Mouse (Mus musculus) kidney, embryonic 16.5 days (tissue): ENCODE measurements around the gene Trub2. TPM values are rescaled to one million over a fixed set of nuclear protein-coding genes. Genes with fewer than 3 reads are reported as not detected.

ENCODE experiments used
- ATAC-seq: fragments of 200-750 bp; cut with Nextera tagmentation; 2 replicates; pipeline ENCODE4 v1.8.0; 2017; ENCODE audit warnings: moderate TSS enrichment; ENCODE audit not compliant: low FRiP score, low TSS enrichment
- H3K27ac ChIP-seq: fragments of 300-500 bp; sonication (generic); 2 replicates; pipeline ENCODE4 v1.5.1; 2014; ENCODE audit warnings: low read length
- H3K27me3 ChIP-seq: fragments of 300-500 bp; sonication (generic); 2 replicates; pipeline ENCODE4 v1.6.1; 2014; ENCODE audit warnings: low read length, control low read depth, mixed read lengths; ENCODE audit not compliant: insufficient read depth
- H3K36me3 ChIP-seq: fragments of 300-500 bp; sonication (generic); 2 replicates; pipeline ENCODE4 v1.6.1; 2014; ENCODE audit warnings: low read length, control low read depth, mixed read lengths; ENCODE audit not compliant: insufficient read depth
- H3K4me1 ChIP-seq: fragments of 300-500 bp; sonication (generic); 2 replicates; pipeline ENCODE4 v1.6.1; 2014; ENCODE audit warnings: low read length, control low read depth, mixed read lengths; ENCODE audit not compliant: insufficient read depth
- H3K4me2 ChIP-seq: fragments of 300-500 bp; sonication (generic); replicated peaks from 2 replicates; pipeline ENCODE4 v1.6.1; 2014; ENCODE audit warnings: low read depth, low read length
- H3K4me3 ChIP-seq: fragments of 300-500 bp; sonication (generic); 2 replicates; pipeline ENCODE4 v1.5.1; 2014; ENCODE audit warnings: mild to moderate bottlenecking, low read length
- H3K9ac ChIP-seq: fragments of 300-500 bp; sonication (generic); replicated peaks from 2 replicates; pipeline ENCODE4 v1.6.1; 2014; ENCODE audit warnings: low read length
- H3K9me3 ChIP-seq: fragments of 300-500 bp; sonication (generic); 2 replicates; pipeline ENCODE4 v1.6.1; 2016; ENCODE audit warnings: low read length, control low read depth
- WGBS: fragments of 180-500 bp; shearing (Covaris S2); extraction: QIAGEN DNeasy Blood & Tissue Kit; methylation state at CpG from one replicate; pipeline ENCODE4 v1.1.7; 2014; 5-methylcytosine and 5-hydroxymethylcytosine counted together
- polyA plus RNA-seq: library from polyadenylated mRNA; unstranded; fragments of >200 nt; fragmentation: Nextera tagmentation; extraction: Ambion mirVana; gene quantifications from 2 replicates; pipeline ENCODE4 v1.2.1, GENCODE M21; 2015

Gene Trub2
- polyA plus RNA-seq = 42.4 and 45.7 TPM in 2 replicates

DNA sequence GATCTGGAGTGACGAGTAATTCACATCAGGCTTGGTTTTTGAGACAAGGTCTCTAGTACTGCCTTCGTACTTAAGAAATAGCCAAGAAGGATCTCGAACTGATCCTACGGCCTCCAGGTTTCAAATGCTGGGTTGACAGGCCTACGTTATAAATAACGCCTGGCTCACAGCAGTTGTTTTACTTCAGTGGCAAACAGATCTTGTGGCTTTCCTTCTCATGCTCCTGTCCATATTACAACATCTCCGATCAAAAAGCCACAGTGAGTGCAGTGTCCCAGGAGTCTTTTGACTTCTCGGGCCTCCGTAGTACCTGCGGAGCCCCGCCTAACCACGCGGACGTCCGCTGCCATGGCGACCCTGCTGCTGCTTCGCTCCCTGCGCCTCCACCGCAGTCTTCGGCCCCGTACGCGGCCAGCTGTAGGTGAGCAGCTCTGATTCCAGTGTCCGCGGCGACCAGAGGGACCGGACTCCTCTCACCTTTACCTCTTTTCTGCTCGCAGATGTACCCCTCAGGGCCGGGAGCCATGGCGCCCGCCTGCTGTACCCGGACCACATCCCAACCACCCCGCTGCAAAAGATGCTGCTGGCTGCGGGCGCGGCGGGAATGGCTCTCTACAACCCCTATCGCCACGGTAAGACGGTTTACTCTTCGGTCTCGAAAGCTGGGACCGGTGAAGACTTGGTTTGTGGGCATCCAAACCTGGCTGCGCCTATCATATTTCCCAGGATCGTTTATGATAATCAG is at the start of gene Trub2:
TSS of gene Trub2 (minus strand) at position 566 of the 745 bp plus-strand sequence.
- Histone ChIP-seq H3K4me3 (peak within 1 kb of the TSS; percentile 93), H3K4me2 (peak within 1 kb of the TSS; percentile 79), H3K9me3 (no peaks in the 10 kb centered on the region), H3K4me1 (peaks cover 13% of the 10 kb centered on the region), H3K9ac (peak within 1 kb of the TSS; percentile 88), H3K27ac (peak within 1 kb of the TSS; percentile 82), H3K36me3 (peaks cover 50% of the 10 kb centered on the region), H3K27me3 (no peaks in the 10 kb centered on the region)
- 1% methylated on average over 45 of the region's 45 CpGs for WGBS
- ATAC-seq = peak; percentile 90

DNA sequence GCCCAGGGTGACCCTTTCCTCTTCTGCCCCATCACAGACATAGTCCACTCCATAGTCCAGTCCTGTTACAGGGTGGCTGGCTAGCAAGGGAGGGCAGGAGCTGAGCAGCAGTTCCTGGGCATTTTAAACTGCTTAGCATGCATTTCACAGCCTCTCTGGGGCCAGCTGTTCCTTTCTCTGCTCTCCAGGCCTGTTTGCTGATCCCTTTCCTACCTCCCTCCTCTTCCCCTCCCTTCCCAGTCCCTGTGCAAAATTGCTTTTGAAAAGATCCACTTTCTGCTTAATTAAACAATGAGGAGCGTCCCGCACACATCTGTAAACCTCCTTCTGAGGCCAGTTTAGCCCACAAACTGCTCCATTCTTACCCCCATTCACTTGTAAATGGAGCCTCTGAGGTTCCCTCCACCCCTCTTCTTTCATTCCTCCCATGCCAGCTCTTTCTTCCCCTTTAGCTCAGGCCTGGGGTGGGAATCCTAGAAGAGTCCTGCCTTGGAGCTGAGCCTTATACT is 47.1 kb upstream of the Trub2 start:
- Histone ChIP-seq H3K27me3 (no peaks in the 10 kb centered on the region), H3K4me3 (no peak overlapping the region), H3K27ac (no peak overlapping the region), H3K9ac (no peak overlapping the region), H3K4me2 (no peak overlapping the region), H3K9me3 (no peaks in the 10 kb centered on the region), H3K36me3 (0 out of 2 replicates have a peak, but pooled peaks cover 16% of the 10 kb centered on the region), H3K4me1 (no peaks in the 10 kb centered on the region)
- ATAC-seq = no peak
- WGBS = 59% methylated on average over 2 of the region's 2 CpGs

DNA sequence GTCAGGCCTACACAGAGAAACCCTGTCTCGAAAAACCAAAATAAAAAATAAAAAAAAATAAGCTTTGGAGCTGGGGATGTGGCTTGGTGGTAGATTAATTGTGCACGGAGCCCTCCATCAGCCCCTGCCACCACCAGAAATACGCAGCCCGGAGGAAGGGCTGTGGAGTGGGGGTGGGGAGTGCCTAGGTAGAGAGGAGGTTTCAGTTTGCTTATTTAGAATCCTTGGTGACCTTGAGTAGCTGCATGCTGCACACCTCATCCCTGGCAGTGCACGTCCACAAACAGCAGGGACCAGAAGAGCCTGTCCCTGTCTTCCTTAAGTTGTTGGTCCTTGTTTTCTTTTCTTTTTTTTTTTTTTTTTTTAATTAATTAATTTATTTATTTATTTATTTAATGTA is 45.5 kb upstream of the Trub2 start:
- Histone ChIP-seq H3K4me3 (no peak overlapping the region), H3K27me3 (no peaks in the 10 kb centered on the region), H3K9me3 (no peaks in the 10 kb centered on the region), H3K27ac (no peak overlapping the region), H3K9ac (no peak overlapping the region), H3K4me2 (no peak overlapping the region), H3K4me1 (peaks cover 2% of the 10 kb centered on the region; the same call in 1 of the 2 replicates), H3K36me3 (0 out of 2 replicates have a peak, but pooled peaks cover 16% of the 10 kb centered on the region)
- 90% methylated on average over 5 of the region's 5 CpGs for WGBS
- no peak for ATAC-seq

DNA sequence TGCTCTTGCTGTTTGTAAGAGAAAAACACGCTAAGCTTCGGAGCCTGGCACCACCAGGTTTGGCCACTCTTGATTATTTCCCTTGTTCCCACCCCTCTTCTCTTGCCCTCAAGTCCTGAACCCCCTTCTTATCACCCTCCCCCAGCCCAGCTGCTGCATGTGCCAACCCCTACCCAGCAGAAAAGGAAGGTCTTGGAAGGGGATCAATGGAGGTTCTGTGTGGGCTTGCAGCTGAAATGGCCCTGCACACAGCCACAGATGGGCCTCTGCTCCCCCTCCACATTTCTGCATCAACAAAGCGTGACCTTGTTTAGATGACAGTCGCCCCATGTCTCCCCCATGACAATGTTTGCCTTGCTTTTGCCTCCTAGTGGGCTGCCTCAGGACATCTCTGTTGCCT is 42.8 kb upstream of the Trub2 start:
- ATAC-seq = no peak
- Histone ChIP-seq H3K4me2 (no peak overlapping the region), H3K36me3 (0 out of 2 replicates have a peak, but pooled peaks cover 6% of the 10 kb centered on the region), H3K4me3 (no peak overlapping the region), H3K4me1 (peaks cover 16% of the 10 kb centered on the region), H3K27me3 (no peaks in the 10 kb centered on the region), H3K9me3 (no peaks in the 10 kb centered on the region), H3K9ac (no peak overlapping the region), H3K27ac (no peak overlapping the region)
- 93% methylated on average over 4 of the region's 4 CpGs for WGBS

- H3K36me3 ChIP-seq = no peaks in the 10 kb centered on the region
- peaks cover 19% of the 10 kb centered on the region for H3K4me1 ChIP-seq
- H3K9me3 ChIP-seq = no peaks in the 10 kb centered on the region
- WGBS = 2% methylated on average over 12 of the region's 12 CpGs
- peak overlapping the region; percentile 92 for H3K4me2 ChIP-seq
- peak overlapping the region; percentile 87 for H3K9ac ChIP-seq
- peak; percentile 3; the same call in 1 of the 2 replicates for ATAC-seq
- H3K27me3 ChIP-seq = no peaks in the 10 kb centered on the region
- peak overlapping the region; percentile 91 for H3K4me3 ChIP-seq
- H3K27ac ChIP-seq = peak overlapping the region; percentile 3; the same call in 1 of the 2 replicates
These were observed 39.4 kb upstream of the Trub2 start for GRCm38 (mm10) chr2:29827709-29828024.

DNA sequence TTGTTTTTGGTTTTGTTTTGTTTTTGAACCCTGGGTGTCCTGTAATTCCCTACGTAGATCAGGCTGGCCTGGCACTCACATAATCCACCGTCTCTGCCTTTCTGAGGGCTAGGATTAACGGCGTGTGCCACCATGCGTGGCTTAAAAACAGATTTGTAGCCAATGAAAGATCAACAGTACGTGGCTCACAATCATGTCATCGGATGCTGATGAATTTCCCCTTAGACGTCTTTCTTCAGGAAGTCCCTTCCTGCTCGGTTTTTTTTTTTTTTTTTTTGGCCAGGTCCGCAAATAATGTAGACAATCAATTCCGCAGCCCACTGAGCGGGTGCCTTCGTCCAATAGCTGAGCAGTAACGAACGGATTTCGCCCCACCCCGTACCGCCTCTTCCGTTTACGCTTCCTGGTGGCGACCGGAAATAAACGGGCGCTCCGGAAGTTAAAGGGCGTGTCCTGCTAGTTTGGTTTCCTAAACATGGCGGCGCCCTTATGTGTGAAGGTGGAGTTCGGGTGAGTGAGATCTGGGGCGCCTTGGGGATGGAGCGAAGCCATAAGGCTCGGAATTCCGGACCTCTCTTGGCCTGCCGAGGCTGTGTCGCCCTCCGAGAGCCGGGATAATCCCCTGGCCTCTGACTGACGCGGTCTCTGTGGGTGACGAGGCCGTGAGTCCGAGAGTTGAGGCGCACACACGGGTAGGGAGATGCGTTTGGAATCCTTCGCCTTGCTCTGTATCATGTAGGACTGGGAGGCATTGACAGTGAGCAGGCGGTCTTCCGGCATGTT is 38.8 kb upstream of the Trub2 start:
- ATAC-seq = peak; percentile 96
- peak overlapping the region; percentile 92 for H3K9ac ChIP-seq
- under 1% methylated on average over 48 of the region's 48 CpGs for WGBS
- no peaks in the 10 kb centered on the region for H3K9me3 ChIP-seq
- H3K27ac ChIP-seq = peak overlapping the region; percentile 98
- H3K36me3 ChIP-seq = no peaks in the 10 kb centered on the region
- no peaks in the 10 kb centered on the region for H3K27me3 ChIP-seq
- H3K4me2 ChIP-seq = peak overlapping the region; percentile 92
- peak overlapping the region; percentile 91 for H3K4me3 ChIP-seq
- H3K4me1 ChIP-seq = peaks cover 19% of the 10 kb centered on the region

GRCm38 (mm10) chr2:29826318-29826925 is 38.1 kb upstream of the Trub2 start:
- peak; percentile 13; the same call in 1 of the 2 replicates for ATAC-seq
- H3K9ac ChIP-seq = peak overlapping the region; percentile 92
- no peaks in the 10 kb centered on the region for H3K36me3 ChIP-seq
- H3K9me3 ChIP-seq = no peaks in the 10 kb centered on the region
- peak overlapping the region; percentile 91 for H3K4me3 ChIP-seq
- peak overlapping the region; percentile 98 for H3K27ac ChIP-seq
- no peaks in the 10 kb centered on the region for H3K27me3 ChIP-seq
- 4% methylated on average over 11 of the region's 11 CpGs for WGBS
- peak overlapping the region; percentile 79 for H3K4me2 ChIP-seq
- H3K4me1 ChIP-seq = peaks cover 22% of the 10 kb centered on the region

GRCm38 (mm10) chr2:29820025-29820817 is 31.9 kb upstream of the Trub2 start, which contains the start of gene Urm1:
TSS of gene Urm1 (plus strand) at chr2:29820075.
- Histone ChIP-seq H3K9ac (peak within 1 kb of the TSS; percentile 72), H3K4me1 (peaks cover 36% of the 10 kb centered on the region), H3K27me3 (no peaks in the 10 kb centered on the region), H3K27ac (peak within 1 kb of the TSS; percentile 99), H3K4me3 (peak within 1 kb of the TSS; percentile 47), H3K9me3 (no peaks in the 10 kb centered on the region), H3K36me3 (peaks cover 9% of the 10 kb centered on the region; the same call in 1 of the 2 replicates), H3K4me2 (peak within 1 kb of the TSS; percentile 61)
- WGBS = under 1% methylated on average over 35 of the region's 35 CpGs
- ATAC-seq = peak; percentile 91

GRCm38 (mm10) chr2:29819363-29819762 is 31.1 kb upstream of the Trub2 start:
- WGBS = 9% methylated on average over 2 of the region's 2 CpGs
- H3K36me3 ChIP-seq = peaks cover 10% of the 10 kb centered on the region; the same call in 1 of the 2 replicates
- peak overlapping the region; percentile 47 for H3K4me3 ChIP-seq
- peak overlapping the region; percentile 72 for H3K9ac ChIP-seq
- H3K9me3 ChIP-seq = no peaks in the 10 kb centered on the region
- H3K27me3 ChIP-seq = no peaks in the 10 kb centered on the region
- H3K4me1 ChIP-seq = peaks cover 36% of the 10 kb centered on the region
- H3K27ac ChIP-seq = peak overlapping the region; percentile 99
- peak overlapping the region; percentile 61 for H3K4me2 ChIP-seq
- no peak for ATAC-seq
